Mouse (Mus musculus): ENCODE measurements around the gene Kcnc2. TPM values are rescaled to one million over a fixed set of nuclear protein-coding genes. Genes with fewer than 3 reads are reported as not detected.

Kcnc2 gene
- polyA plus RNA-seq, 1 experiment from 2014 or later = 2.3 TPM

- H3K4me2 ChIP-seq = no peak overlapping the region
- ATAC-seq = no peak
- no peaks in the 10 kb centered on the region for H3K9me3 ChIP-seq (replicated peaks)
- whole genome bisulfite sequencing = 51% methylated on average over 9 of the region's 9 CpGs
- H3K4me1 ChIP-seq = peaks cover 4% of the 10 kb centered on the region; the same call in 1 of the 2 replicates
- no peak overlapping the region for H3K4me3 ChIP-seq
- no peak overlapping the region for H3K9ac ChIP-seq
- H3K27ac ChIP-seq = no peak overlapping the region
- H3K36me3 ChIP-seq (ENCODE audit: poor library complexity, severe bottlenecking) = no peaks in the 10 kb centered on the region
- H3K27me3 ChIP-seq = no peaks in the 10 kb centered on the region
Observed at GRCm38 (mm10) chr10:112400591-112401404, 129.9 kb downstream of the Kcnc2 start.

- Histone ChIP-seq H3K27ac (no peak overlapping the region), H3K4me2 (no peak overlapping the region), H3K9ac (no peak overlapping the region), H3K4me1 (no peaks in the 10 kb centered on the region), H3K4me3 (no peak overlapping the region), H3K9me3 (replicated peaks) (no peaks in the 10 kb centered on the region), H3K36me3 (ENCODE audit: poor library complexity, severe bottlenecking) (no peaks in the 10 kb centered on the region), H3K27me3 (no peaks in the 10 kb centered on the region)
- no peak for ATAC-seq
- whole genome bisulfite sequencing = 72% methylated on average over 2 of the region's 2 CpGs
Observed at GRCm38 (mm10) chr10:112409525-112409924, 138.6 kb downstream of the Kcnc2 start.

- no peak overlapping the region for H3K4me3 ChIP-seq
- no peak overlapping the region for H3K4me2 ChIP-seq
- no peak overlapping the region for H3K27ac ChIP-seq
- whole genome bisulfite sequencing = 59% methylated on average over 10 of the region's 10 CpGs
- no peaks in the 10 kb centered on the region for H3K36me3 ChIP-seq (ENCODE audit: poor library complexity, severe bottlenecking)
- no peak for ATAC-seq
- no peaks in the 10 kb centered on the region for H3K4me1 ChIP-seq
- H3K9ac ChIP-seq = no peak overlapping the region
- H3K27me3 ChIP-seq = no peaks in the 10 kb centered on the region
- no peaks in the 10 kb centered on the region for H3K9me3 ChIP-seq (replicated peaks)
Observed at GRCm38 (mm10) chr10:112423327-112423726, 152.4 kb downstream of the Kcnc2 start.

- H3K4me2 ChIP-seq = no peak overlapping the region
- no peak for ATAC-seq
Observed at GRCm38 (mm10) chr10:112436950-112437349, 166.0 kb downstream of the Kcnc2 start.

GRCm38 (mm10) chr10:112444640-112445039, 173.7 kb downstream of the Kcnc2 start:
- no peak overlapping the region for H3K4me2 ChIP-seq
- no peak overlapping the region for H3K9ac ChIP-seq
- no peak for ATAC-seq
- H3K9me3 ChIP-seq (replicated peaks) = no peaks in the 10 kb centered on the region
- H3K27me3 ChIP-seq = no peaks in the 10 kb centered on the region
- 71% methylated on average over 4 of the region's 4 CpGs for WGBS
- no peaks in the 10 kb centered on the region for H3K4me1 ChIP-seq
- H3K27ac ChIP-seq = no peak overlapping the region
- H3K36me3 ChIP-seq (ENCODE audit: poor library complexity, severe bottlenecking) = no peaks in the 10 kb centered on the region
- no peak overlapping the region for H3K4me3 ChIP-seq

More at GRCm38 (mm10) chr10:112436950-112437349, 166.0 kb downstream of the Kcnc2 start:
- Histone ChIP-seq H3K4me3 (no peak overlapping the region), H3K4me1 (no peaks in the 10 kb centered on the region), H3K9me3 (replicated peaks) (no peaks in the 10 kb centered on the region), H3K9ac (no peak overlapping the region), H3K27ac (no peak overlapping the region), H3K27me3 (no peaks in the 10 kb centered on the region), H3K36me3 (ENCODE audit: poor library complexity, severe bottlenecking) (no peaks in the 10 kb centered on the region)
- WGBS = 92% methylated on average over 2 of the region's 2 CpGs

- H3K27me3 ChIP-seq = no peaks in the 10 kb centered on the region
- H3K4me1 ChIP-seq = no peaks in the 10 kb centered on the region
- H3K4me2 ChIP-seq = no peak overlapping the region
- WGBS = 84% methylated on average over 5 of the region's 5 CpGs
- H3K4me3 ChIP-seq = no peak overlapping the region
- H3K9ac ChIP-seq = no peak overlapping the region
- peaks cover 1% of the 10 kb centered on the region; the same call in 1 of the 2 replicates for H3K9me3 ChIP-seq (replicated peaks)
- no peak for ATAC-seq
- no peaks in the 10 kb centered on the region for H3K36me3 ChIP-seq (ENCODE audit: poor library complexity, severe bottlenecking)
- no peak overlapping the region for H3K27ac ChIP-seq
Observed at GRCm38 (mm10) chr10:112450910-112451309, 180.0 kb downstream of the Kcnc2 start.

GRCm38 (mm10) chr10:112468689-112469384, 197.9 kb downstream of the Kcnc2 start:
- no peaks in the 10 kb centered on the region for H3K36me3 ChIP-seq (ENCODE audit: poor library complexity, severe bottlenecking)
- no peaks in the 10 kb centered on the region for H3K27me3 ChIP-seq
- H3K9ac ChIP-seq = no peak overlapping the region
- no peak for ATAC-seq
- no peak overlapping the region for H3K27ac ChIP-seq
- H3K4me3 ChIP-seq = no peak overlapping the region
- H3K9me3 ChIP-seq (replicated peaks) = no peaks in the 10 kb centered on the region
- WGBS = 83% methylated on average over 6 of the region's 6 CpGs
- H3K4me1 ChIP-seq = no peaks in the 10 kb centered on the region
- no peak overlapping the region for H3K4me2 ChIP-seq

- H3K27me3 ChIP-seq = no peaks in the 10 kb centered on the region
- H3K36me3 ChIP-seq (ENCODE audit: poor library complexity, severe bottlenecking) = no peaks in the 10 kb centered on the region
- no peaks in the 10 kb centered on the region for H3K9me3 ChIP-seq (replicated peaks)
- H3K4me3 ChIP-seq = no peak overlapping the region
- no peak overlapping the region for H3K9ac ChIP-seq
- no peaks in the 10 kb centered on the region for H3K4me1 ChIP-seq
- no peak overlapping the region for H3K27ac ChIP-seq
- no peak overlapping the region for H3K4me2 ChIP-seq
- ATAC-seq = no peak
- WGBS = 93% methylated on average over 6 of the region's 6 CpGs
Observed at GRCm38 (mm10) chr10:112474122-112474810, 203.3 kb downstream of the Kcnc2 start.

- no peak overlapping the region for H3K27ac ChIP-seq
- no peak overlapping the region for H3K4me3 ChIP-seq
- H3K27me3 ChIP-seq = no peaks in the 10 kb centered on the region
- no peaks in the 10 kb centered on the region for H3K36me3 ChIP-seq (ENCODE audit: poor library complexity, severe bottlenecking)
- H3K9me3 ChIP-seq (replicated peaks) = no peaks in the 10 kb centered on the region
- no peak for ATAC-seq
- WGBS = 86% methylated on average over 2 of the region's 2 CpGs
- H3K4me2 ChIP-seq = no peak overlapping the region
- H3K4me1 ChIP-seq = no peaks in the 10 kb centered on the region
- no peak overlapping the region for H3K9ac ChIP-seq
Observed at GRCm38 (mm10) chr10:112481461-112481860, 210.5 kb downstream of the Kcnc2 start.

- Histone ChIP-seq H3K27me3 (no peaks in the 10 kb centered on the region), H3K27ac (no peak overlapping the region), H3K4me3 (no peak overlapping the region), H3K9me3 (replicated peaks) (no peaks in the 10 kb centered on the region), H3K9ac (no peak overlapping the region), H3K36me3 (ENCODE audit: poor library complexity, severe bottlenecking) (no peaks in the 10 kb centered on the region), H3K4me1 (no peaks in the 10 kb centered on the region), H3K4me2 (no peak overlapping the region)
- WGBS = 90% methylated on average over 9 of the region's 9 CpGs
- no peak for ATAC-seq
Observed at GRCm38 (mm10) chr10:112481921-112482607, 211.1 kb downstream of the Kcnc2 start.

GRCm38 (mm10) chr10:112484387-112485105, 213.6 kb downstream of the Kcnc2 start:
- no peaks in the 10 kb centered on the region for H3K4me1 ChIP-seq
- H3K4me2 ChIP-seq = no peak overlapping the region
- ATAC-seq = no peak
- H3K4me3 ChIP-seq = no peak overlapping the region
- no peaks in the 10 kb centered on the region for H3K9me3 ChIP-seq (replicated peaks)
- no peaks in the 10 kb centered on the region for H3K27me3 ChIP-seq
- no peak overlapping the region for H3K9ac ChIP-seq
- 92% methylated on average over 11 of the region's 11 CpGs for WGBS
- H3K27ac ChIP-seq = no peak overlapping the region
- H3K36me3 ChIP-seq (ENCODE audit: poor library complexity, severe bottlenecking) = no peaks in the 10 kb centered on the region

Measured in forebrain, embryonic 13.5 days (tissue).